Mouse (Mus musculus) B cell, adult 67 days (primary cell): ENCODE results near the gene 4930524N10Rik. TPM values are rescaled to one million over a fixed set of nuclear protein-coding genes. Genes with fewer than 3 reads are reported as not detected.

Experiments
- total RNA-seq, 2 experiments: library from RNA; stranded (reverse); gene quantifications; 4 replicates each; pipeline ENCODE4 v1.2.4; 2023

The 4930524N10Rik gene
- total RNA-seq, result not detected

GRCm38 (mm10) chrX:154343292-154343691 is at the start of gene 4930524N10Rik:
Gene 4930524N10Rik, minus strand, starts transcription at chrX:154343392.

Other genes starting within 250 kb of the 4930524N10Rik start
- gene Gm15140, start 222.7 kb downstream of the 4930524N10Rik start, total RNA-seq, result not detected
- gene Samt4, start 138.6 kb upstream of the 4930524N10Rik start, total RNA-seq, result not detected
- not detected for gene Samt2, start 236.0 kb upstream of the 4930524N10Rik start, total RNA-seq